Mouse (Mus musculus): ENCODE results near the gene Lrp4.

Gene Lrp4

DNA sequence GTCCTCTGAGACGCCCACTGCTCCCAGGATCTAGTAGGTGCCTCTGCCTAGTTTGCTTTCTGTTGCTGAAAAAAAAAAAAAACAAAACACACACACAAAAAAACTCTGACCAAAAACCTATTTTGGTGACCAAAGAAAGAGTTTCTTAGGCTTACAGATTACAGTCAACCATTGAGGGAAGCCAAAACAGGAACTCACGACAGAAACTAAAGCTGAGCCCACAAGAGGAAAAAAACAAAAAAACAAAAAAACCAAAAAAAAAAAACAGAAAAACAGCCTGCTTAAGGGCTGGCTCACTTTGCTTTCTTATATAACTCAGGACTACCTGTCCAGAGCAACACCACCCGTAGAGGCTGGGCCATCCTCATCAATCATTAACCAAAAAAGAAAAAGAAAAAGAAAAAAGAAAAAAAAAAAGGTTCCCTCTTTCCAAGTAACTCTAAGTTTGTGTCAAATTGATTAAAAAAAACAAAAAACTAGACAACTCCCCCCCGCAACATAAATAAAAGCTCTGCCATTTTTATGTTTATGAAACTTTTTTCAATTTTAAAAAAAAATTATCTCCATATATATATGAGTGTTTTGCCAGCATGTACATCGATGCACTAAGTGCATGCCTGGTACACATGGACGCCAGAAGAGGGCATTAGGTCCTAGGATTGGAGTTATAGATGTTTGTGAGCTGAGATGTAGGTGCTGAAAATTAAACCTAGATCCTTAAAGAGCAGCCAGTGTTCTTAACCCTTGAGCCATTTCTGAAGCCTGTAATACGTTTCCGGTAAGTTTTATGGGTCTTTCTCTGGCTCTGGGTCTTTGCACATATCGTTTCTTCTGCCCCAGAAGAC, 3.9 kb upstream of the Lrp4 start:
- no peak for ATAC-seq (ENCODE audit: low TSS enrichment)

DNA sequence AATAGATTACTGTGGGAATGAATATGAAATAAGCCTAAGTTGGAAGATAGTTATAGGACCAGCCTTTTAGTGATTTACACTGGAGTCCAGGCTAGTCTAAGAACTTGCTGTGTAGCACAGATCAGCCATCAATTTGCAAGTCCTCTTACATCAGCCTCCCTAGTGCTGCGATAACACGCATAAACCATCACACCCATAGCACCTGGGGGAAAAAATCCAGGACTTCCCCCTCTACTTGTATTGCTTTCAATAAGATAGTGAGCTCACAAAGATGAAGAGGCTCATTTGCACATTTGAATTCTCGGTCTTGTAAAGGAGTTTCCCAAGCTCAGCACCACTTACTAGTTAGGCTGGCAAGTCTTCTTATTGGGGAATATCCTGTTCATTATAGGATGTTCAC, 2.9 kb upstream of the Lrp4 start:
- no peak for ATAC-seq (ENCODE audit: low TSS enrichment)

DNA sequence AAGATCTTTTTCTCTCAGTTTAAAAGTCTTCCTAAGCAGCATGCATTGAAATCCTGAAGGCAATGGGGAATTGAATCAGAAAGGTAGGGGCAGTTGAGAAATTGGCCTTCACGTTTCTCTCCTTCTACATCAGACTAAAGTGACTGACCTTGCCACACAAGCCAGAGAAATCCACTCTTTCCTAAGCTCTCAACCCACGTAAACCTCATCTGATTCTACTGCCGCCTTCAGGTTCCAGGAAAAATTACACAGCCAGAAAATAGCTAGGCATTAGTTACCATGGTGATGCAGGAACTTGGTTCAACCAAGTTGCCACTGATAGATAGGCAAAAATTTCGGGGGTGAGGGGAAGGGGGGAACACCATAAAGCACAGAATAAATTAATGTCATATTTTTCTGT, 1.5 kb upstream of the Lrp4 start:
- ATAC-seq (ENCODE audit: low TSS enrichment): peak; percentile 62

DNA sequence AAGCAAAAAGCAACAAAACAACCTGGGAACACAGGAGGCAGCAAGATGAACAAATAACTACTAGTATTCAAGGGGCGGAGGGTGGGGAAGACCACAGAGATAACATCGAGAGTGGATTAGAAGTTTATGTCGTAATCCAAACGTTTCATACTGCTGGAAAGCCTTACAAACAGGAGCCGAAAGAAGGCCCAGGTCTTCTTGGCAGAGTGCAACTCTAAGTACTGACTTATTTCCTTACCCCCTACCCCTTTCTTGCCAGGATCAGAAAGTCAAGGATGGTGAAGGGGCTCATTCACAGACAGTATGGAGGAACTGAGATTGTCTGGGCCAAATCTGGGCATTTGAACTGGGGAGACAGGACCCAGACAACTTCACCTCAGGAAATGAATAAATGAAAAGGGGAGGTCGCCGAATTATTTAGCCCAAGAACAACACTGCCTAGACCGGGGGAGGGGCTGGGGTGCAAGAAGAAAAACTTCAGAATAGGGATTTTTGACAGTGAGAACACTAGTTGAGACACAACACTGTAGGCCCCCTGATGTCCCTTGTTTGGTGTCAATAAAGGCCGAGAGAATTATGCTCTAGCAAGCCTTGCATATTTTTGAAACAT, 715 bp upstream of the Lrp4 start:
- ATAC-seq (ENCODE audit: low TSS enrichment): no peak

DNA sequence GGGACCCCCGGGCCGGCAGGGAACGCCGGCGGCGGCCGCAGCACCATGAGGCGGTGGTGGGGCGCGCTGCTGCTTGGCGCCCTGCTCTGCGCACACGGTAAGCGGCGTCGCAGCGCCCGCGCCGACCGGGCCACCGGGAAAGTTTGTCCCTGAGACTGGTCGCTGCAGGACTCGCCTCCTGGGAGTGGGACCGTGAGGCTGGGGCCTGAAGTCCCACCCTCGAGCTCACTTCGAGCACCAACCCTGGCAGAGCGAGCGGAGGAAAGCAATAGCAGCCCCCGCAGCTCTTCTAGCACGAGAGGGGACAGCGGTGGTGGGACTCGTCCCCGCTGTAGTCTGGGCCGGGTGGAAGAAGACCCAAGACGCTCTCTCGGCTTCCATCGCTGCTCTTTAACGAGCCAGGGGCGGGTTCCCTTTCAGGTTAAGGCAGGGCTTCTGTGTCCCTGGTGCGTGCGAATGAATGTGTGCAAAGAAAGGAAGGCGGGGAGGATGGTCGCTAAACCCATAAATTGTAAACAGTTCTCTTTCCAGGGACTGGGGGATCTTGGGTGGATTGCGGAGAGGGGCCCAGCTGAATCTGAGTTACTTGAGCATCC, 443 bp downstream of the Lrp4 start:
- ATAC-seq (ENCODE audit: low TSS enrichment): 0 out of 2 replicates have a peak, but pooled peaks have one; percentile 8

DNA sequence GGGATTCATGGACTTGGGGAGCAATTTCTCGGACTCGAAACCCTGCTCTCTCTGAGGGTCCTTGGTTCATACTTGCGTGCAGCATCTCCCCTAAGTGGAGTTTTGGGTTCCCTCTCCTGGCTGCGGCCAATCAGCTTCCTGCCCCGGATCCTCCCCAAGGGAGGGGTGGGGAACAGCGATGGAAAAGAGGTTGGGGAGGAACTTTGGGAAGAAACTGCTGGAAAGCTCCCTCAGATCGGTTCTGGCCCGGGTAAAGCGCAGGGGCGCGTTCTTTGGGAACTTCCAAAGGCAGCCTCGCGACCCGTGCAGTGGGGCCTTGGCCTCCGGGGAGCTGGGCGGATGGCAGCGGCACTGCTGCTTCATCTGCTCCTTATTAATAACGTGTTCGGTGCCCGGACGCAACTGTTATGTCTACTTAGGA, 951 bp downstream of the Lrp4 start:
- no peak for ATAC-seq (ENCODE audit: low TSS enrichment)

DNA sequence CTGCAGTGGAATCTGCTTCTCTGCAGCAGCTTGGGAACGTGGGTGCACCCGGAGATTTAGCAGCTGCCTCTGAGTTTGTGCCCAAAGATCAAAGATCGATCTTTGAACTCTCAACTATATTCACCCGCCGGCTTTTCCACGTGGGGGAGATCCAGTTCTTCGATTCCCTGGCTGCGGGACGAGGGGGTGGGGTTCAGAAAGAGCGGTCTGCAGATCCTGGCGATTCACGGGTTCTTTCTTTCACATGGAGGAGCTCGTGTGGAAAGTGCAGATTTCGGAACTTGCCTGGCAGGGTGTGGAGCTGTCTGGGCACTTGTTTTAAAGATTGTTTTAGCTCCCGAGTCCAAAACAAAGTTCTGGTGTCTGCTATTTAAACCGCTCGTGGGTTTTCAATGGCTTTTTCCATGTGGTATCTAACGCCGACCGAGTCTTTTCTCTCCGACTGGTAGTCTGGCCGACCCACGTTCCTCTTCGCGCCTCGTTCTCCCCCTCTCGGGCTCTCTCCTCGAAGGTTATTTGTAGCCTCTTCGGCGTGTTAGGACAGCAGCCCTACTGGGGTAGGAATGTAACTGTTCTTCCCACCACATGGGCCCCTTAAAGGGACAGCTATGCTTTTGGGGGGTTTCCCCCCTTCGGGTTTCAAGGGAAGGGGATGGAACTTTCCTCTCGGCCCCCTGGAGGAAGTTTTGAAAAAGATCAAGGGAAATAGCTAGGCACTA, 1.5 kb downstream of the Lrp4 start:
- ATAC-seq (ENCODE audit: low TSS enrichment): peak; percentile 29

DNA sequence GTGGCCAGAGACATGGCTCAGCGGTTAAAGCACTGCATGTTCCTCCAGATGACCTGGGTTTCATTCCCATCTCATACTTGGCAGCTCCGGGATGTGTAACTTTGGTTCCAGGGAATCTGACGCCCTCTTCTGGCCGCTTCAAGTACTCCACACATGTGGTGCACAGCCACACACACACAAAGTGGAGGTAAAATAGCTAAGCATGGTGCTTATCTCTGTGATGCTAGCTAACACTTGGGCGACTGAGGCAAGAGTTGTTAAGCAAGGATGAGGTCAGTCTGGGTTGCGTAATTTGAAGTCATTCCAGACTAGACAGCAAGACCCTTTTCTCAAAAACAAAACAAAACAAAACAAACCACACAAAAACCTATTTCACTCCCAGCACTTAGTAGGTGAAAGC, 2.8 kb downstream of the Lrp4 start:
- ATAC-seq (ENCODE audit: low TSS enrichment): no peak

DNA sequence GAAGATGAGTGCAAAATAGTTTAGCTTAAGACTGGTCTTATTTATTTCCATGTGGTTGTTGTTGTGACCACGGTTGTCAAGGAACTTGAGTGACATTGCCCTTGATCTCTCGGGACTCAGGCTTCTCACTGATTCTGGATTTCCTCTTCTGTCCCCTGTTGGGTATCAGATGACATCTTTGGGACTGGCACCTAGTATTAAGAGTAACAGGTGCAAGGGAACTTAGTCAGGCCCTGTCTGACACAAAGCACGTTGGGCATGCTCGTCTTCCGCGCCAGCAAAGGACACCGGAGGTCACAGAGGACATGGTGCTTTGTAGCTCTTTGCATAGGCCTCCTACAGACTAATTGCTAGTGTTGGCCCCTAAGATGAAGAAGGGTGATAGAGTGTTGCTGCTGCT, 3.5 kb downstream of the Lrp4 start:
- no peak for ATAC-seq (ENCODE audit: low TSS enrichment)

DNA sequence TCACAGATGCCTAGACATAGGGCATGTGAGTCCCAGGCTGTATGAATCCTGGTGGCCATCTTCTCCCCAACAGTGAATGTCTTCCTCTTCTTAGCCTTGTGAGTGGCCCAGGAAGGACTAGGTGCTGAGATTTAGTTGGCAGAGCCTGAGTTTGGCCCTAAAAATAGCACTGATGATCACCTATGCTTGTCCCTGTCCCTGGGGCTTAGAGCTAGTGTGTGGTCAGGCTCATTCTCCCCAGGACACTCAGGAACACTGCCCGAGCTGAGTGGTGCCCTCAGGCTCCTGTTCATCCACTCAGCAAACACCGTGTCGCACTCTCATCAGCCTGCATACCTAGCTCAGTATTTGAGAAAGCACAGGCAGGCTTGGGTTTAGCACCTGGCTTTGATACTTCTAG, 4.0 kb downstream of the Lrp4 start:
- no peak for ATAC-seq (ENCODE audit: low TSS enrichment)

DNA sequence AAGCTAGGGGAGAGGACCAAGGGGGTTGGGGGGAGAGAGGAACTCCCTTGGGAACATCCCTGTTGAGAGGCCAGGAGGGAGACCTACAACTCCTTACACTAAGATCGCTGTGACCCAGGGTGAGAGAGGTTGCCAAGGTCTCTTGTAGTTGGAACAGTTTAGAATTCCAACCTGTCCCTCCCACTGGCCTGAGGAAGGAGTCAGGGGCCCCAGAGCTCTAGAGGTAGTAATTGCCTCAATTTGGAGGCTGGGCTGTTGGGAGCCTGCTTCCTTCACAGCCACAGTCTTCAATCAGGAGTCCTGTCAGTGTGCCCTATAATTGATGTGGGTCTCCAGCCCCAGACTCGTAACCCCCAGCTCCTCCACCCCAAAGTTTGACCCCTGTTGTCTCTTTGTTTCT, 4.9 kb downstream of the Lrp4 start:
- no peak for ATAC-seq (ENCODE audit: low TSS enrichment)

DNA sequence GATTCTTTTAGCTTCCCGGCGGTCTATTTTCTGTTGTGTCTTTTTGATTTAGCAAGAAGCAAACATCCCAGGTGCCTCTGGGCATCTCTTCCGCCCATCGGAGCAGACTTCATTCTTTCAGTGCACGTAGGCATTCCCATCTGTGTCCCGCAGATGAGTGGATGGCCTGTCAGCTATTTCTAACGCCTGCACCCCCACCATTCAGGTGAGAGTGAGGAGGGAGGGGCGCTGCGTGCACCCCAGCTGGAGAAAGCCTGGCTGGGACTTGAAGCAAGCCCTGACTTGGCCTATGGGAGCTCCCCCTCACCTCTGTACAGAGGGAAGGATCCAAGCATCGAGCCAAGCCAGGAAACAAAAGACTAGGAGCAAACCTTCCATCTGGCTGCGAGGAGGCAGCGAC, 5.4 kb downstream of the Lrp4 start:
- no peak for ATAC-seq (ENCODE audit: low TSS enrichment)

DNA sequence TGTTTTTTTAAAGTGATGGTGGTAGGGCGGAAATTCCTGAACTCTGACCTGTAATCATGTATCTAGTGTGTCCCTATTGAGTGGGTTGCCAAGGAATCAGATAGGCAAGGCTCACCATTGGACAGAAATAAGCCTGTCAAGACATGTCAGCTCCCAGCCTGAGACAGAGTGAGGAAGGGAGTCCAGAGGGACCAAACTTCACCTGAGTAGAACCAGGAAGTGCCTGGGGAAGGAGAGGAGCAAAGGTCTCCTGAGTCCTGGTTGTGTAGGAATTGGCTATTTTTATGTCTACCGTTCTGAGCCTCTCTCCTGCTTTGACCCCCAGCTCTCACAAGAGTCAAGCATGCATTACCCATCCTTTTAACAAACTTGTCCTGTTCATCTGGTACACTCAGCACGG, 8.6 kb downstream of the Lrp4 start:
- no peak for ATAC-seq (ENCODE audit: low TSS enrichment)

DNA sequence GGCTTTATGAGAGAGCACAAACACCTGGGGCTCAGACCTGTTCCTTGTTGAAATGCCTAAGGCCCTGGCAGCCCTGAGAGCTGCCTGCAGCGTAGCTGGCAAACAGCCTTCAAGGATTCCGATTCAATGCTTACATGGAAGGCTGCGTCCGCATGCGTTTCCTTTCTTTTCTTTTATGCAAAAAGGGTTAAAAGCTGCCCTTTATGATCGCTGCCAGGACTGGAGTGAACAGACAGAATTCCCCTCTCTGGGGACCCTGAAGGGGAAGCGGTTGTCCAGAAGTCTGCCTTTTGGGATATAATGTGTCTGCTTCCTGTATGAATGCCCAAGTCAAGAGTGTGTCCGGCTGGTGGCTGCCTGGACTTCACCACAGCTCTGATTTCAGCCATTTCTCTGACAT, 10.3 kb downstream of the Lrp4 start:
- no peak for ATAC-seq (ENCODE audit: low TSS enrichment)

DNA sequence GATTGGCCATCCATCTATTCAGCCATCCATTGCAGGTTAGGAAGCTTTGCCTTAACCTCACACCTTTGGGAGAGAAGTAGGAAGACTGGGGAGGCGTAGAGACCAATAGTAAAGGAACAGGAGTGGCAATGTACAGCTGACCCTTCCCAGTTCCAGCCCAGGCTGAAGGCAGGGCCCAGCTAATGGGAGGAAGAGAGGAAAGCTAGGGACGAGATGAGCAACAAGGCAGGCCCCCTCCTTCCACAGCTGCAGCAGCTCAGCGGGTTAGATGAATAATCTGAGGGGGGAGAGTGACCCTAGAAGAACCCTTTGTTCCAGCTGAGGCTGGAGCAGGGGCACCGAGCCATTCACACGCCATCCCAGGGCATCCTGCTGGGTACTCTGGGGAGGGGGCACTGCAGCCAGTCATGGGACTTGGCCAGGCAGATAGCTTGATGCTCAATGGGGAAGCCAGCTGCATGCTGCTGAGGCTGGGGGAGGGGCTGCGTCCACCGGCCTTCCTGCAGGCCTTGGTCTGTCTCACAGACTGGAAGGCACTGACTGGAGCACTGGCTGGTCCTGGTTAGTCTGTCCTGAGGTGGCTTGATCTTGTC, 12.8 kb downstream of the Lrp4 start:
- ATAC-seq (ENCODE audit: low TSS enrichment): peak; percentile 84

DNA sequence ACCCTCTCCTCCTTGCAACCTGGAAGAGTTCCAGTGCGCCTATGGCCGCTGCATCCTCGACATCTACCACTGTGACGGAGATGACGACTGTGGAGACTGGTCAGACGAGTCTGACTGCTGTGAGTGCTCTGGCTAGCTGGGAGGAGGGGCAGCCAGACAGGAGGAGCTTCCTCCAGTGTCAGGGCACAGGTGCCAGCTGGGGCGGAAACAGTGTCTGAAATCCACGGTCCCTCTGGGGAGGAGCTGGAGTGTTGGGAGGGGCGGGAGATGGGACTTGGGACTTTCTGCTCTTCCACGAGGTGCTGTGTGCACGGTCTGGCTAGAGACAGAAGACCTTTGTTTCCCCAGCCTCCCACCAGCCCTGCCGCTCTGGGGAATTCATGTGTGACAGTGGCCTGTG, 17.0 kb downstream of the Lrp4 start:
- ATAC-seq (ENCODE audit: low TSS enrichment): no peak; the same call in 1 of the 2 replicates

DNA sequence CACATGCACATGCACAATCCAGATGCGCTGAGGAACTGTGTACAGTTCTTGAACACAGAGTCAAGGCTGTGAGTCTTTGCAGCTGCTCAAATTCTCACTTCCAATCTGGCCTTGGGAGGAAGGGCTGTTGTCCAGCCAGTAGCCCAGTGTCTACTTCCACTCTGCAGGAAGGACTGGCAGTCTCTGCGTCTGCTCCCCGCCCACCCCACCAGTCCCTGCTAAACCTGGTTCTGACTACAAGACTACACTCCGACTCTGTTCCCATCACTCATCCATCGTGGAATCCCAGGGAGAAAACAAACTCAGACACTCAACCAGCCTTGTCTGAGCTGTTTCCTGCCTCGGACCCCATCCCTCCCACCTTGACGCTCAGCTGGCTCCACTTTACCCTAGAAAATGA, 18.5 kb downstream of the Lrp4 start:
- ATAC-seq (ENCODE audit: low TSS enrichment): no peak

DNA sequence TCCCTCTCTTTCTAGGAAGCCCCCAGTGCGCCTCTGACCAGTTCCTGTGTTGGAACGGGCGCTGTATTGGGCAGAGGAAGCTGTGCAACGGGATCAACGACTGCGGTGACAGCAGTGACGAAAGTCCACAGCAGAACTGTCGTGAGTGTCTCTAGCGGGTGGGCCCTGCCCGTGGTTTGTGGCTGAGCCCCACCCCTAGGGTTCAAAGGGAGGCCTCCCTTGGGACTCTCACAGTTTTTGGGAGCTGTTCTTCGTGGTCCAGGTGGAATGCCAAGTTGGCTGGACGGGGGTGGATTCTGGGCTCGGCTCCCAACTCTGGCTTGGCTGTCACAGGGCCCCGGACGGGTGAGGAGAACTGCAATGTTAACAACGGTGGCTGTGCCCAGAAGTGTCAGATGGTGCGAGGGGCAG, 18.9 kb downstream of the Lrp4 start:
- ATAC-seq (ENCODE audit: low TSS enrichment): no peak

DNA sequence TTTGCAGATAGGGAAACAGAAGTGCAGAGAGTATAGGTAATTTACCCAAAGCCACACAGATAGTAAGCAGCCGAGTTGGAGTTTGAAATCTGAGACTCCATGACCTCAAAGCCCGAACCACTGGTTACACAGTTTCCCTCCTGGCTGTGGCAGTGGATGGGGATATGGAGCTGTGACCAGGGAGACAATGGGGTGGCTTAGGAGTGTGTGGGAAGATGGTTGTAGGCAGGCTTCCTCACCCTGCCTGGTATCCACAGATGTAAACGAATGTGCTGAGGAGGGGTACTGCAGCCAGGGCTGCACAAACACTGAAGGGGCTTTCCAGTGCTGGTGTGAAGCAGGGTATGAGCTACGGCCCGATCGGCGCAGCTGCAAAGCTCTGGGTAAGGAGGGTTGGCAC, 19.5 kb downstream of the Lrp4 start:
- no peak for ATAC-seq (ENCODE audit: low TSS enrichment)

DNA sequence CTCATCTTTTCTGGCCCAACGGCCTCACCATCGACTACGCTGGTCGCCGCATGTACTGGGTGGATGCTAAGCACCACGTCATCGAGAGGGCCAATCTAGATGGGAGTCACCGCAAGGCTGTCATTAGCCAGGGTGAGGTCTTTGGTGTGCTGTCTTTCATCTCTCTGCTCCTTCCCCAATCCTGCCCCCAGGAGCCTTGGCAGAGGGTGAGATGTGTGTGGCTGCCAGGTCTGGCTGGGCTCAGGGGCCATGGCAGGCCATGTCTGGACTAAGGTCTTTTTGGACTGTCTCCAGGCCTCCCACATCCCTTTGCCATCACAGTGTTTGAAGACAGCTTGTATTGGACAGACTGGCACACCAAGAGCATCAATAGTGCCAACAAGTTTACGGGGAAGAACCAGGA, 23.1 kb downstream of the Lrp4 start:
- no peak for ATAC-seq (ENCODE audit: low TSS enrichment)

DNA sequence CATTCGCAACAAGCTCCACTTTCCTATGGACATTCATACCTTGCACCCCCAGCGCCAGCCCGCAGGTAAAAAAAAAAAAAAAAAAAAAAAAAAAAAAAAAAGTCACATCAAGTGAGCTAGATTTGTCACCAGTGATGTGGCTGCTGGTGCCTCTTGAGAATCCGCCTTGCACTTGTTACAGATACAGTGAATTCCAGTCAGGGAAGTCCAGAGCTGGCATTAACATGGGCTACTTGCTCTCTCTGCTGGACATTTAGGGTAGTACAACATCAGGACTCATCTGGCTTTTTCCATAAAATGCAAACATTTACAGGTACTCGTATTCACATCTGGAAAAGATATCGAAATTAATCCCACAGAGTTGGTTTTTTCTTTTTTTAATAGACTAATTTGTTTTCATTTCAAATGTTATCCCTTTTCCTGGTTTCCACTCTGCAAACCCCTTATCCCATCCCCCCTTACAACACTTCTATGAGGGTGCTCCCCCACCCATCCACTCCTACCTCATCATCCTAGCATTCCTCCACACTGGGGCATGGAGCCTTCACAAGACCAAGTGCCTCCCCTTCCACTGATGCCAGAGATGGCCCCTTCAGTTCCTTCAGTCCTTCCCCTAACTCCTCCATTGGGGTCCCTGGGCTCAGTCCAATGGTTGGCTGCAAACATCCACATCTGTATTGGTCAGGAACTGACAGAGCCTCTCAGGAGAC, 23.6 kb downstream of the Lrp4 start:
- ATAC-seq (ENCODE audit: low TSS enrichment): peak; percentile 89

DNA sequence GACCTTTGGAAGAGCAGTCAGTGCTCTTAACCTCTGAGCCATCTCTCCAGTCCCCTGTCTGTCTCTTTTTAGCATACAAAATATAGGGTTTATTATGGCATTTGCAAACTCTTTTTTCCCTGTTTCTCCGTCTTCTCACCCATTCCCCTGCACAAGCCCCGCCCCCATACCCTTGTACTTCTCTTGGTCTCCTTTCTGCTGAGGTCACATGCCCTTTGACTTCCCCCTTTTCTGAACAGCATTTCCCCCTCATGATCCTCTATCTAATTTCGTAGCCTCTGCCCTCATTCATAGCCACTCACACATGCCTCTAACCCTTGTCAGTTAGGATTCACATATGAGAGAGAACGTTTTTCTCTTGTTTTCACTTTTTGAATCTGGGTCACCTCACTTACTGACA, 27.4 kb downstream of the Lrp4 start:
- ATAC-seq (ENCODE audit: low TSS enrichment): no peak

Measured in frontal cortex, adult (tissue).